31 mouse cellular contexts compared by ENCODE assay signal in genomic region chr2:115571996-115572395, GRCm38 (mm10).
"Had no signal": no experiment of that assay in that cellular context is flagged by ENCODE, and none has a peak within 500 bp of the region (broad histone marks: within the 10 kb centered on the region; RNA-seq: fewer than 3 reads in every experiment).

No protein-coding gene starts in this region.

- H3K4me2 ChIP-seq: limb, embryonic 12.5 days; limb, embryonic 13.5 days; limb, embryonic 15.5 days; liver, embryonic 11.5 days; liver, embryonic 12.5 days; liver, embryonic 13.5 days; liver, embryonic 15.5 days; lung, embryonic 14.5 days; lung, embryonic 15.5 days; midbrain, embryonic 11.5 days; midbrain, embryonic 12.5 days; midbrain, embryonic 13.5 days; midbrain, embryonic 15.5 days had no signal

- DNase-seq: left cerebral cortex, postnatal 4 days; liver; liver, embryonic 13.5 days; liver, postnatal 0 days; lung, adult 18-20 months; lung, adult 2 months; lung, embryonic 14.5 days; lung, postnatal 10 days; lung, postnatal 14 days; lung, postnatal 36 days; lung, postnatal 4 days; midbrain, embryonic 14.5 days had no signal

- H3K9me3 ChIP-seq: limb, embryonic 10.5 days; limb, embryonic 12.5 days; limb, embryonic 13.5 days; limb, embryonic 15.5 days; liver, embryonic 12.5 days; liver, embryonic 13.5 days; liver, embryonic 15.5 days; lung, embryonic 15.5 days; megakaryocyte, embryonic 14.5 days; midbrain, embryonic 10.5 days; midbrain, embryonic 12.5 days; midbrain, embryonic 13.5 days; midbrain, embryonic 15.5 days had no signal

- H3K27me3 ChIP-seq: limb, embryonic 15.5 days; liver, embryonic 12.5 days; liver, embryonic 13.5 days; liver, embryonic 15.5 days; lung, embryonic 15.5 days; megakaryocyte, embryonic 14.5 days; midbrain, embryonic 12.5 days; midbrain, embryonic 13.5 days; midbrain, embryonic 15.5 days had no signal

- H3K36me3 ChIP-seq: limb, embryonic 10.5 days; limb, embryonic 12.5 days; limb, embryonic 13.5 days; limb, embryonic 15.5 days; liver, embryonic 12.5 days; liver, embryonic 13.5 days; liver, embryonic 15.5 days; lung, embryonic 15.5 days; midbrain, embryonic 10.5 days; midbrain, embryonic 12.5 days; midbrain, embryonic 13.5 days; midbrain, embryonic 15.5 days had no signal

- H3K9ac ChIP-seq: limb, embryonic 12.5 days; limb, embryonic 13.5 days; limb, embryonic 15.5 days; liver, embryonic 12.5 days; liver, embryonic 13.5 days; liver, embryonic 14.5 days; liver, embryonic 15.5 days; liver, postnatal 0 days; lung, embryonic 14.5 days; lung, embryonic 15.5 days; midbrain, embryonic 12.5 days; midbrain, embryonic 13.5 days; midbrain, embryonic 15.5 days had no signal

- H3K4me3 ChIP-seq: limb, embryonic 10.5 days; limb, embryonic 12.5 days; limb, embryonic 13.5 days; limb, embryonic 15.5 days; liver, embryonic 12.5 days; liver, embryonic 13.5 days; liver, embryonic 15.5 days; lung, embryonic 15.5 days; megakaryocyte, embryonic 14.5 days; midbrain, embryonic 10.5 days; midbrain, embryonic 12.5 days; midbrain, embryonic 13.5 days; midbrain, embryonic 15.5 days; myocyte had no signal

- H3K4me1 ChIP-seq: limb, embryonic 10.5 days; limb, embryonic 12.5 days; limb, embryonic 13.5 days; limb, embryonic 15.5 days; liver, embryonic 12.5 days; liver, embryonic 13.5 days; liver, embryonic 15.5 days; lung, embryonic 15.5 days; megakaryocyte, embryonic 14.5 days; midbrain, embryonic 12.5 days; midbrain, embryonic 13.5 days; midbrain, embryonic 15.5 days had no signal

- H3K27ac ChIP-seq: limb, embryonic 10.5 days; limb, embryonic 12.5 days; limb, embryonic 13.5 days; limb, embryonic 15.5 days; liver, embryonic 12.5 days; liver, embryonic 13.5 days; liver, embryonic 14.5 days; liver, embryonic 15.5 days; lung, embryonic 15.5 days; macrophage; midbrain, embryonic 10.5 days; midbrain, embryonic 12.5 days; midbrain, embryonic 13.5 days; midbrain, embryonic 15.5 days had no signal

- ATAC-seq: liver, embryonic 12.5 days; liver, postnatal 0 days; lung, postnatal 0 days; midbrain, embryonic 13.5 days; midbrain, embryonic 15.5 days; midbrain, embryonic 16.5 days had no signal
